Mouse (Mus musculus) regulatory T cell (primary cell): Measurements from ENCODE around the gene Neb.

Experiments used
- in situ Hi-C: fragments of 300-600 bp; cut with MboI, MseI; formaldehyde crosslinking; loops from one replicate; pipeline ENCODE4 v1.15.1; 2025; ENCODE audit warnings: high pct_unique_total_duplicates

Neb gene

DNA sequence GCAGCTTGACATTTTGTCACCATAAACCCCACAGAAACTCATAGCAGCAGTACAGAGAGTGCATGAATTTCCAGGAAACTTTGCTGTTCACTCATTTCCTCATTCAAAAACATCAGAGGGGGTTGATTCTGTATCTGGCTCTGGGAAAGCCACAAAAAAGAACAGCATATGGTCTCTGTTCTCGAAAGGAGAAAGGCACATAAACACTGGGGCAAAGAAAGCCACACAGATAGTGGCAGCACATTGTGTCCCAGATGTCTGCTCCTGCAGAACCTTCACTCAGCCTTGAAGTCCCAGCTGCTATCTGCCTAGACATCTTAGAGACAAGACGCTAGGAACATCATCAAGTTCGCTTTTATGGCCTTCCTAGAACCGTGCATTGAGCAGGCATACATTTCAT, 67.5 kb downstream of the Neb start:
- in situ Hi-C loops, result loop anchor here (5.0 kb wide), 2 partner anchors 87 to 432 kb away; partner anchors contain the start of gene Stam2

DNA sequence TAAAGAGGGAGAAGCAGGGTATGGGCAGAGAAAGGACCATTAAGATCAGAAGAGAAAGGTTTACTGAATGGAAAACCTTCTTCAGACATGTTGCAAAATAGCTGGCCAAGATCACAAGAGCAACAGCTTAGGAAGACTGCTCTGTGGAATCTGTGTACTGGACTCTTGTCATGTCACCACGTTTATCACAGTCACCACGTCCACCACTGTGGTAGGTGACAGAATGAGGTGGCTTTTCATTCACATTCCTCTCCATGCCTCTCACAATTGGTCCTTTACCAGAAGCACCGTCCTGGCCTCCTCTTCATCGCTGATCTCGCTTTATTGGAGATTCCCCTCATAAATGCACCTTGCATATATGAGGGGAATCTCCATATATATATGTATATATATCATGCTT, 71.6 kb downstream of the Neb start:
- in situ Hi-C loops, result no loop called here

DNA sequence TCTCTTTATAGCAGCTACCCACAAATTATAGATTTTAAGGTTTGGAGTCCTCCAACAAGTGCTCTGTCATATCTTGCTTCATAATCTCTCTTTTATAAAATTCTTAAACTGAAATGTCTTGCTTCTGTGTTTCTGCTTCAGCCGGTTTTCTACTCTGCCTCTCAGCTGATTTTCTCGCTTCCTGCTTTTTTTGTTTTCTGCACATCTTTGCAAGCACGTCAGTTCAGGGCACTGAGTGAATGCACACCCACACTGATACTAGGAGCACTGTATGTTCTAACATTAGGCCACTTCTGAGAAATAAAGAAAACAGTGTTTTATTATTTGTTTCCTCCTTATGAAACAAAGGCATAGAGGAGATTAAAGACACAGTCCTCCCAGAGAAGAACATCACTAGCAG, 73.7 kb downstream of the Neb start:
- in situ Hi-C loops, result loop anchor here (5.0 kb wide), 1 partner anchor 113 kb away; no protein-coding TSS in a partner anchor

DNA sequence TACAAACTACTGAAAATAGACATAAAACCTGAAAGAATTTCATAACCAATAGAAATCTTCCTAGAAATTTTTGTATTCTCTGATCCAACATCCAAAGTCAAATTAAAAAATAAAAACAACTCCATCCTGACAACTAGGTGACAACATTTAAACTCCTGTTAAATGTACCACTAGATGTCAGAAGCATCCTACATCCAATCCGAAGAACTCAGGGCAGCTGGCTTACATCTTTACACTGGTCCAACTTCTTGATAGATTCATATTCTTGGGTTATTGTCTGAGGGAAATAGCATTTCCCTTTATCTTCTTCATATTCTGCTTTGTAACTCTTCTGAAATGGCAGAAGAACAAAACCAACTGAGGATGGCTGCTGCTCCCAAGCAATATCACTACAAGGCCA, 74.9 kb downstream of the Neb start:
- in situ Hi-C loops, result loop anchor here (5.0 kb wide), 1 partner anchor 114 kb away; no protein-coding TSS in a partner anchor

DNA sequence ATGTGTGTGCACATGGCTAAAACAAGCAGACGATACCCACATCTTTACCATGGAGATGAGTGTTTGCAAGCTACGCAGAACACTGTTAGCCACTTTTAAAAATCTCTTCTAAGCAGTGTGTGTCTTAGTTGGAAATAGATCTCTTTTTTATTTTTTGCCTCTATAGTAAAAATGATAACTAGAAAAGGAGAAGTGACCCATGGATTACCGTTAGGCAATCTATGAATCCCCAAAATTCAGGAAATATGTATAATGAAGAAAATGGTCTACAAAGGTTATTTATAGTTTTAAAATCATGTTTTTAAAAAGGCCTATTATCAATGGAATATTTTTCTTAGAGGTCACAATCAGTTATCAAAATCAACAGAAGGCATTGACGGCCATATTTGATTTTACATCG, 80.3 kb downstream of the Neb start:
- in situ Hi-C loops, result no loop called here

DNA sequence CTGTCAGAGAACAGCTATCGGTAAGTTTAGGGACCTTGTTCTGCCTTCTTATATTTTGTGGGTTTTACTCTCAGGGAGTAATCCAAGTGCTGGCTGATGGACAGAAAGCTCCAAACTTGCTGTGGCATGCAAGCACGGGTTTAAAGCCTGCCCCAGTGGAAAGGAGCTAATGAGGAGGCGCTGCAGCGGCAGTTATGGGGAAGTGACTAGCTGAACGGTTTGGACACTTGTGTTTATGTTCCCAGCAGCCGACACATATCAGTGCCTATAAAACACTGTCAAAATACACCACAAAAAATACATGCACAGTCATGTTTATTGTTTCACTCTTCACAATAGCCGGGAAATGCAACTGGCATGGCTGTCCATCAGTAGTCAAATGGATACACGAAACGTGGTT, 81.5 kb downstream of the Neb start:
- in situ Hi-C loops, result no loop called here

DNA sequence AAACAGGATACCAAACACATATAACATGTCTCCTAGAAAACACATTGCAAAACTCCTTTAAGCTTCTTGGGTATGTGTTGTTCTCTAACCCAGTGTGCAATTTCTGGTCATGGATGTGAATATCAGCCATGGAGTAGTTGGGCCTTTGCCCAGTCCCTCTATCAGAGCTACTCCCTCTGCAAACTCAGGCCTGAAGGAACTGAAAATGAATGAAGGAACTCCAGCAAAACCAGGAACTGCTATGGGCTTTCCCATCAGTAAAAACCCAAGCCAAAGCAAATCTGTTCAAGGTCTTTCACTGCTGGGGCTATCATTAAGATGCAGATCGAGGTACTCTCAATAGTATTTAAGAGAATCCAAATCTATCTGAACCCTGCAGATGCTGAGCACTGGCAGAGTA, 90.8 kb downstream of the Neb start:
- in situ Hi-C loops, result no loop called here

DNA sequence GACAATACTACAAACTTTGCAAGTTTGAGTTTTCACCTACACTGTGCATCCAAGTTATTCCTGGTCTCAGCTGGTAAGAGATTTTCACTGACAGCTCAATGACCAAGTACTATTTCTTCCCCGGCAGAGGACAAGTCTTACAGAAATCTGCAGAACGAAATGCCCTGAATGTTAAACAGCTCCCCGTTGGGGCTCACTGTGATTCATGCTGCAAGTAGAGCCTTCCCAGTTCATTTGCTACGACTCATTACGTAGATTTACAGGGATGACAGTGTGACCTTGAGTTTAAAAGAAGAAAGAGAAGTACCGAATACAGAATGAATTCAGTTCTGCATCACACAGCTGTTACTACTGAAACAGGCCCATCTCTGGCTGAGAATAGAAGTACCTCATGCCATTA, 91.9 kb downstream of the Neb start:
- in situ Hi-C loops, result no loop called here

DNA sequence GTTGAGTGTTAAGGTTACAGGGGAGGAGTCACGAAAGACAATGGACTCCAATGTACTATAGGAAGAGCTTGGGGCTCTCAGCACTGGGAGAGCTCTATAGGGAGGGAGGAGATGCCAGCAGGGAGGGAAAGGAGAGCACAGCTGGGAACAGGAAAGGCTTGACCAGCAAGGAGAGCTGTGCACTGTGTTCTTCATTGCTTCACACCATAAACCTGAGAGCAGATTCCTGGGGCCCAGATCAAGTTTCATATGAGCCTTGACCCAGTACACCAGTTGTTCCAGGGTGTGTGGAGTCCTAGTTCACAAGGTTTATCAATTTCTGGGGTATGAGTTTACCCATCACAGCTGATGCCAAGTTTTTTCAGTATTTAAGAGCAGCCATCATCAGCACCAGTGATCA, 106.1 kb downstream of the Neb start:
- in situ Hi-C loops, result loop anchor here (10.0 kb wide), 1 partner anchor 1127 kb away; the partner anchor contains the start of gene Rnd3

DNA sequence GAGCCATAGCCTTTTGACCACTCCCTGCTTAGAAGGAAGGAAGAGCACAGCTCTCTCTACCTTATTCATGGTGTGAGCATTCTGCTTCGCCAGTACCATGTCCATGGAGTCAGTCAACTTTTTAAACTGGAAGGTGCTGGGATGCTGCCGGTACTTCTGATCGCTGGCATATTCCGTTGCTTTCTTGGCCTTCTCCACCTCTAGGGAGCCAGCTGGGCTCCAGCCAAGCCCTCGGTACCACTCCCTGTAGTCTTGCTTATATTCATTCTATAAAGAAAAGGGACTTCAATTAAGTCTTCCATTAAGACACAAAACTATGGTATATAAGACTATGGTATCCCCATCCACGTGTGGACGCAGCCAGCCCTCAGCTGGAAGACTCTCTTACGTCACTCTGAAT, 107.4 kb downstream of the Neb start:
- in situ Hi-C loops, result loop anchor here (10.0 kb wide), 1 partner anchor 1126 kb away; the partner anchor contains the start of gene Rnd3

DNA sequence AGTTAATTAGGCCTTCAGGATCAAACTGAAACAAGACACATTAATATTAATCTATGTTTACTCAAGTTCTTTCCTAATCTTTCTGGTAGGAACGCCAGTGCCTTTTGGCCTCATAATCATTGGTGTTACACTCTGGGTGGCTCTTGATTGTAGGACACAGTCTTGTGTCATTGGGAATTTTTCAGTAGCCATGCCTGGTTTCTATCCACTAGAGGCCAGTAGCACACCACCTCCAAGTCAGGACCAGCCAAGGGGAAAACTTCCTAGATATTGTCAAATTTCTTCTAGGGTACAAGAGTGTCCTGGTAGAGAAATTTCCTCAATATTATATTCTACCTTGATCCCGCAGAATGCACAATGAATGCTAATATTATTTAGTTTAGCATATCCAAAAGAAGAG, 116.1 kb downstream of the Neb start:
- in situ Hi-C loops, result loop anchor here (10.0 kb wide), 1 partner anchor 1967 kb away; the partner anchor contains the start of gene Mmadhc

DNA sequence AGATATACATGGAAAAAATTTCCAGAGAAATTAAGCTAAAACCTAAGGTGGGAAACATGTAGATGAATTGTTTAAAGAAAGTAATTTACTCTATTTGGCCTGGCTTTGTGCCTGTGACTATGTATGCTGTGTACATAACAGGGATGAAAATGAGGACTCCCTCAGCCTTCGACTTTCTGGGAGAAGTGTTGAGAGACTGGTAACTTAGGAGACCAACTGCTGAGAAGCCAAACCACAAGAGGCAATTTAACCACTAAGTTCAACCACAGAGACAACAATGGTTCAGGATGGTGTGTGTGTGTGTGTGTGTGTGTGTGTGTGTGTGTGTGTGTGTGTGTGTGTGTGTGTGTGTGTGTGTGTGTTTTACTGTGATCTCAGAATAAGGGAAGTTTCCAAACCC, 126.2 kb downstream of the Neb start:
- in situ Hi-C loops, result loop anchor here (10.0 kb wide), 1 partner anchor 443 kb away; no protein-coding TSS in a partner anchor

DNA sequence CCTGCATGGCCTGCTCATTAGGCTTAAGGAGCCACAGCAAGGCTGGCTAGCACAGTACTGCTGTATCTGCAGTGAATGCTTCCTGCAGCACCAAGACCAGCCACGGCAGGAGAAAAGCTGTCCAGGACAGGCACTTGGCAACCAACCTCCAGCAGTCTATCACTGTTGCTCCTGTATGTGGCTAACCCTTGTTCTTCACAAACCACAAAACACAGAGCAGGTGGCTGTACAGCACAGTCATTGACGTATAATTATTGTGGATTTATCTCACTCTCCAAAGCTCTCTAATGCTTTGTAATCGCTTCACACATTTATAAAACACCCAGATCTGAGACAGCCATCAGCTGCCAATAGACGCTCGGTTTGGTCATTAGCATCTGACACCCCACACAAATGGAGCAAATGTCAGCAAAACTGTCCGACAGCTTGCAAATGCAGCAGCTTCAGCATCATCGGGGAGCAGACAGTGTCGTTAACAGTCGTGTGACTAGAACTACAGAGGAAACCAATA, 129.9 kb downstream of the Neb start:
- in situ Hi-C loops, result no loop called here

DNA sequence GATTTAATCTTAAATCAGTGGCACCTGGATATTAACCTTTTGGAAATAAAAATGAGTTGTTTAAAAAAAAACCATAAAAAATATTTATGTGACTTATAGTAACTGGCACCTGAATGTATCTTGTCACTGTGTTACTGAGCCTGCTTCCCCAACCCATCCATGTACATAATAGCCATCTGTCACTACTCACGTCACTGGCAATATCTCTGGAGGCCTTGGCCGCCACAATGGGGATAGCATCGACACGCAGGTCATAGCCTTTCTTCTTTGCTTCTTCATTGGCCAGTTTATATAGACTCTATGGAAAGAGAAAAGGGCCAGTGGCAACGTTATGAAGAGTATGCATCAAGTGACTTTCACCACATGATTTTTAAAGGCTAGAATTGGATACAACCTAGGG, 133.2 kb downstream of the Neb start:
- in situ Hi-C loops, result no loop called here

DNA sequence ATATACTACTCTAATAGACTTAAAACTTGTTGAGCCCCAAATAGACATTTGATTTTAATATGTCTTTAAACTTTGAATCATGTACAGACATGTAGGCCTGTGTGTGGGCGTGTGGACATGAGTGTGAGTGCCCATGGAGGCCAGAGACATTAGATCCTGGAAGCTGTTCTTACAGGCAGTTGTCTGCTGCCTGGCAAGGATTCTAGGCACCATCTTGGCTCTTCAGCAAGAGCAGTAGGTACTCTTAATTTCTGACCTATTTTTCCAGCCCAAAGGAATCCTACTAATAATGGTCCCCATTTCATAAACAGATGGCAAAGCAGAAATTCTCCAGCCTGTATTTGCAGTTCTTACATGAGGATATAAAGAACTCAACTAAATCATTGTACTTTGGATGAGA, 135.6 kb downstream of the Neb start:
- in situ Hi-C loops, result no loop called here

DNA sequence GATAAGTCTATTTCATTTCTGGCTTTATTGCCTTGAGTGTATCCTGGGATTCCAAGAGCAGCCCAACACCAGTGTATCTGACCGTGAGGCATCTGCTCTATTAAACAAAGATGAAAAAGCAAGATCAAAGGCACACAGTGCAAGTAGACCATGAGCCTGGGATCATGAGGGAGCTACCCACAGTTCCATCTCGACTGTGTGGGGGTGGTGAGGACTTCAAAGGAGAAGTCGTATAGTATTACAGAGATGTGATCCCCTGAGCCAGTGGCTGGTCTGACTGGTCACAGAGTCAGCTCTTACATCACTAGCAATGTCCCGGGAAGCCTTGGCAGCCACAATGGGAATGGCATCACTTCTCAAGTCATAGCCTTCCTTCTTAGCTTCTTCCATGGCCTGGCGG, 140.4 kb downstream of the Neb start:
- in situ Hi-C loops, result no loop called here

DNA sequence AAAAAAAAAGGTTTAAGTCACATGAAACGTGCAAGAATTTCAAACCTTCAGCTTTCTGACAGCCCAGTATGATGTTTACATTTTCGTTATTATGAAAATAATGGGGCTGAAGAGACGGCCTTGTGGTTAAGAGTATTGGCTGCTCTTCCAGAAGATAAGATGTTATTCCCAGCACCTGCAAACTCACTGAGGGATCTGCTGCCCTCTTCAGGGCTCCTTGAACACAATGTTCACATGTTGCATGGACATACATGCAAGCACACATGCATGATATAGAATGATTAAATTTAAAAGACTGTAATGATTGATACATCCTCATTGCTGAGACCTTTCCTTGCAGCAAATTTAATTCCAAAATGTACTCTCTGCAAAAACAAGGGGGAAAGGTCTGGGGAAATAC, 150.7 kb downstream of the Neb start:
- in situ Hi-C loops, result no loop called here

DNA sequence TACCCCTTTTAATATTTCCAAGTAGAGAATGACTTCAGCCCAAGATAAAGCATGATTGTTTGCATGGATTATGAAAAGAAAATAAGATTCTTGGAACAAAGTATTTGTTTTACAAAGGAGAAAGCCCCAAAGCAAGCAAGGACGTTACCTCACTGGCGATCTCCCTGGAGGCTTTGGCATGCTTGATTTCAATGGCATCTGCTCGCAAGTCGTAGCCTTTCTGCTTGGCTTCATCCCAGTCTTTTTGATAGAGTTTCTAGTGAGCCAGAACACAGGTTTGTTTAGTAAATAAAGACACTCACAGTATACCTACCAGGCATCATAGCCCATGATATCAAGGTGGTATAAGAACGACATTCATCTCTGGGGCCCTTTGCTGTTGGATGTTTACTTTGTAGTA, 153.9 kb downstream of the Neb start:
- in situ Hi-C loops, result loop anchor here (25.0 kb wide), 1 partner anchor 388 kb away; no protein-coding TSS in a partner anchor

DNA sequence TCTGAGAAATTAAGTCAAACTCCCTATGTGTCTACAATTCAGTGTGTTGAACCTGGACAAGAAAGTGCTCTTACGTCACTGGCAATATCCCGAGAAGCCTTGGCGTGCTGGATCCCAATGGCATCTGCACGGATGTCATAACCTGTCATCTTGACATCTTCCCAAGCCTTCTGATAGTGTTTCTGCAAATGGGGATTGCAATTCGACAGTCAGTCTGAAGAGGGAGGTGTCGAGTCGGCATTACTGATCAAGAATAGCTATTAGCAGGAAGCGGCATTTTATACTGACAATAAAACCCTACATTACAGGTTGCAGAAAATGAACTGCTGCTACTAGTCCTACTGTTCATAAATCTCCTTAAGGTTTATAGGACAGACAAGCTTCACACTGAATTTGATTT, 158.2 kb downstream of the Neb start:
- in situ Hi-C loops, result loop anchor here (25.0 kb wide), 1 partner anchor 392 kb away; no protein-coding TSS in a partner anchor

DNA sequence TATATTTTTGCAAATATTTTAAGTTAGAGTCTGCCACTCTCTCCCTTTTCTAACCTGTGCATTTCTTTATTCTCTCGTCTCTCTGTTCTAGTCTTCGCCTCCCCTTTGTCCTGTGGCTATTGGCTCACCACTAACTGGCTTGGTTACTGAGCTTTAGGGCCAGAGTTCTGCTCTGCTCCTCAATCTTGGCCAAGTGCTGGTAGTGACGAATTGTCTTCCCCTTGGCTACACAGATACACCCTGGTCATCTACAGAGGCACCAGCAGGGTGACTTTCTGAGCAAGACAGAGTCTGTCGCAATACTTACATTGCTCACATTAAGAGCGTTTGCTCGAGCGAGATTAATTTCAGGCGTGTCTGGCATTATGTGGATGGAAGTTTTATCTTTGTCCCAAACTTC, 162.3 kb downstream of the Neb start:
- in situ Hi-C loops, result loop anchor here (25.0 kb wide), 1 partner anchor 396 kb away; no protein-coding TSS in a partner anchor

DNA sequence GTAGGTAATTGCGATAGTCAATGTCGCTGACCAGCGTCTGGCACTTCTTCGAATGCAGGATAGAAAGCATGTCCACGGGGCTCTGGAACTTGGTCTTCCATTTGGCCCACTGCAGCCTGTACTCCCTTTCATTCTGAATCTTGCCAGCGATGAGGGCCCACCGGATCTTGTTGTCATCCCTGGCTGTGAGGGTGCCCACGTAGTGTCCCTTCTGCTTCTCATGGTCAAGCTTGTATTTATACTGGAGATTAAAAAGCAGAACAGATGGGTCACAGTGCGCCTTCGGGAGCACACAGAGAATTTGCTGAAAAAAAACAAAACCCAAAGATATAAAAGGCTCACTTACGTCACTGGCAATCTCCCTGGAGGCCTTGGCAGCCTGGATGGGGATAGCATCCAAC, 165.7 kb downstream of the Neb start:
- in situ Hi-C loops, result loop anchor here (25.0 kb wide), 1 partner anchor 400 kb away; no protein-coding TSS in a partner anchor

DNA sequence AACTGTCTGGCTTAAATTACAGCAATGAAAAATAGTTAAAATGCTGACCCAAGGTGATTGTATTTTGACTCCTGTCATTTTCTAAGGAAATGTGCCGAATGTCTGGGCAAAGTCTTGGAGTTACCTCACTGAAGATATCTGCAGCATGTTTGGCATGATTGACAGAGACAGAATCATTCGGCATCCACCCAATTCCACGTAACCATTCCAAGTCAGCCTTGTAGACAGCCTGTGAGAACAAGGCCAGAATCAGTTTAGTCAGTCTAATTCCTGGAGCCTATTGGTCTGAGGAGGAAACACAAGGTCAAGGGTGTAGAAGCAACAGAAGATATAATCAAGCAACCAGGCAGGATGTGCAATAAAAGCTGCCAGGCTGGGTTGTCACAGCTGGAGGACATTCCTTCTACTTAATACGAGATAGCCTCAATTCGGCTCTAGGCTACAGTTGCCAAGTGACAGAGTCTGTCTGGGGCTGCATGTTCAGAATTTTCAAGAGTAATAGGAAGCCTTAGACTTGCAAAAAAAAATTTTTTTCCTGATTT, 166.8 kb downstream of the Neb start:
- in situ Hi-C loops, result loop anchor here (25.0 kb wide), 1 partner anchor 401 kb away; no protein-coding TSS in a partner anchor

DNA sequence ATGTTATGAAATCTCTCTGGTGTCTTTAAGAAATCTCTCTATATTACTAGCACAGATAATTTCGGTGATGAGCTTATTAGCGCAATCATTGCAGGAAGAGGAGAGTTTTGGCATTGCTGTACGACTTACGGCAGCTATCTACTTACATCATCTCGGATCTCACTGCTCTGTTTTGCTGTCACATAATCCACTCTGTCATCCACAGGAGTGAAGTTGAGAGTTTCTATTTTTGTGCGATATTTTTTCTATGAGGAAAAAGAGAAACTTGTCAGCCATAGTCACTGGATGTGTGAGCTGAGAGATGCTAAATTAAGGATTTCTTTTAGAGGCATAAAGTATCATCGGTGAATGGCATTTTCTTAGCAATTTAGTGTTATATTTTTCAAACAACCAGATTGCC, 167.6 kb downstream of the Neb start:
- in situ Hi-C loops, result loop anchor here (25.0 kb wide), 1 partner anchor 402 kb away; no protein-coding TSS in a partner anchor
